Mouse (Mus musculus) right cerebral cortex, postnatal 36 days (tissue): Measurements from ENCODE around the gene Ppme1.

Source experiments
- DNase-seq, 2 experiments: peaks; one replicate each; pipeline ENCODE4 v3.0.0; 2022; ENCODE audit warnings: low spot score in 2 of 2, mixed read lengths in 1 of 2

The Ppme1 gene

GRCm38 (mm10) chr7:100371495-100372451, at the start of gene Ppme1, which contains the start of gene C2cd3:
Gene Ppme1 (minus strand): TSS chr7:100372307.
Gene C2cd3 (plus strand): TSS chr7:100372233.
- peak; percentile 98 to 100 for DNase-seq

GRCm38 (mm10) chr7:100408684-100409083, 36.6 kb upstream of the Ppme1 start:
- no peak for DNase-seq

- no peak for DNase-seq
Observed at GRCm38 (mm10) chr7:100407677-100408076, 35.6 kb upstream of the Ppme1 start.

- DNase-seq, result no peak
Observed at GRCm38 (mm10) chr7:100402715-100403114, 30.6 kb upstream of the Ppme1 start.

- no peak for DNase-seq
Observed at GRCm38 (mm10) chr7:100400899-100401539, 28.9 kb upstream of the Ppme1 start.

- no peak for DNase-seq
Observed at GRCm38 (mm10) chr7:100399231-100399913, 27.3 kb upstream of the Ppme1 start.

- no peak for DNase-seq
Observed at GRCm38 (mm10) chr7:100392265-100392664, 20.2 kb upstream of the Ppme1 start.

- peak in 1 of 2 experiments; percentile 32 for DNase-seq
Observed at GRCm38 (mm10) chr7:100390166-100390565, 18.1 kb upstream of the Ppme1 start.

- peak; percentile 34 to 58 for DNase-seq
Observed at GRCm38 (mm10) chr7:100388174-100388573, 16.1 kb upstream of the Ppme1 start.

- no peak for DNase-seq
Observed at GRCm38 (mm10) chr7:100383207-100383606, 11.1 kb upstream of the Ppme1 start.

GRCm38 (mm10) chr7:100381161-100381560, 9.1 kb upstream of the Ppme1 start:
- no peak for DNase-seq

- DNase-seq, result no peak
Observed at GRCm38 (mm10) chr7:100378257-100378656, 6.2 kb upstream of the Ppme1 start.

- DNase-seq, result no peak
Observed at GRCm38 (mm10) chr7:100372452-100372980, 409 bp upstream of the Ppme1 start.

- DNase-seq, result no peak
Observed at GRCm38 (mm10) chr7:100364888-100365287, 7.2 kb downstream of the Ppme1 start.

- no peak for DNase-seq
Observed at GRCm38 (mm10) chr7:100363162-100363561, 8.9 kb downstream of the Ppme1 start.

GRCm38 (mm10) chr7:100357856-100358255, 14.3 kb downstream of the Ppme1 start:
- DNase-seq, result no peak

- DNase-seq, result no peak
Observed at GRCm38 (mm10) chr7:100356768-100357167, 15.3 kb downstream of the Ppme1 start.

GRCm38 (mm10) chr7:100356324-100356723, 15.8 kb downstream of the Ppme1 start:
- no peak for DNase-seq

GRCm38 (mm10) chr7:100354984-100355383, 17.1 kb downstream of the Ppme1 start:
- DNase-seq, result no peak

GRCm38 (mm10) chr7:100335921-100336320, 36.2 kb downstream of the Ppme1 start:
- DNase-seq, result no peak

- DNase-seq, result no peak
Observed at GRCm38 (mm10) chr7:100331269-100331668, 40.8 kb downstream of the Ppme1 start.

- DNase-seq, result no peak
Observed at GRCm38 (mm10) chr7:100328636-100329035, 43.5 kb downstream of the Ppme1 start.
